Mouse (Mus musculus) heart, adult 2 months (tissue): ENCODE data around the gene Erf.

Experiments
- CTCF ChIP-seq: fragments of 200-600 bp; IDR thresholded peaks from 2 replicates; pipeline ENCODE4 v1.8.1; 2022; ENCODE audit warnings: antibody characterized with exemption, mild to moderate bottlenecking, moderate library complexity
- EP300 ChIP-seq: fragments of 200-500 bp; IDR thresholded peaks from 2 replicates; pipeline ENCODE4 v1.6.1; 2011; ENCODE audit warnings: low read depth, low read length, control low read depth; ENCODE audit not compliant: insufficient read depth
- POLR2A ChIP-seq: fragments of 200-500 bp; IDR thresholded peaks from 2 replicates; pipeline ENCODE4 v1.6.1; 2011; ENCODE audit warnings: mild to moderate bottlenecking, low read depth, low read length, control low read depth; ENCODE audit not compliant: insufficient read depth

- no peak for TF ChIP-seq CTCF
- no peak for TF ChIP-seq POLR2A
- no peak for TF ChIP-seq EP300
These were observed 46.4 kb upstream of the Erf start for GRCm38 (mm10) chr7:25296945-25297453.
